Mouse (Mus musculus) kidney, embryonic 15.5 days (tissue): ENCODE data around the gene Hoxd10. TPM values are rescaled to one million over a fixed set of nuclear protein-coding genes. Genes with fewer than 3 reads are reported as not detected.
A peak's percentile ranks its signal among the peaks of the same experiment; 100 is the strongest.

ENCODE experiments used
- ATAC-seq: fragments of 200-750 bp; cut with Nextera tagmentation; replicated peaks from 2 replicates; pipeline ENCODE4 v1.8.0; 2017; ENCODE audit warnings: moderate TSS enrichment; ENCODE audit not compliant: low FRiP score
- H3K27ac ChIP-seq: fragments of 300-500 bp; sonication (generic); 2 replicates; pipeline ENCODE4 v1.5.1; 2015; ENCODE audit warnings: mild to moderate bottlenecking, inconsistent platforms
- H3K27me3 ChIP-seq: fragments of 300-500 bp; sonication (generic); 2 replicates; pipeline ENCODE4 v1.6.1; 2015; ENCODE audit warnings: inconsistent platforms
- H3K36me3 ChIP-seq: fragments of 300-500 bp; sonication (generic); 2 replicates; pipeline ENCODE4 v1.6.1; 2015; ENCODE audit warnings: inconsistent platforms
- H3K4me1 ChIP-seq: fragments of 300-500 bp; sonication (generic); 2 replicates; pipeline ENCODE4 v1.6.1; 2015; ENCODE audit warnings: inconsistent platforms
- H3K4me2 ChIP-seq: fragments of 300-500 bp; sonication (generic); 2 replicates; pipeline ENCODE4 v1.6.1; 2015; ENCODE audit warnings: moderate library complexity, mild to moderate bottlenecking, inconsistent platforms
- H3K4me3 ChIP-seq: fragments of 300-500 bp; sonication (generic); replicated peaks from 2 replicates; pipeline ENCODE4 v1.5.1; 2015; ENCODE audit warnings: mild to moderate bottlenecking, inconsistent platforms
- H3K9ac ChIP-seq: fragments of 300-500 bp; sonication (generic); 2 replicates; pipeline ENCODE4 v1.6.1; 2015; ENCODE audit warnings: mild to moderate bottlenecking, inconsistent platforms
- H3K9me3 ChIP-seq: fragments of 300-500 bp; sonication (generic); replicated peaks from 2 replicates; pipeline ENCODE4 v1.6.1; 2016; ENCODE audit warnings: inconsistent platforms
- WGBS: fragments of 180-500 bp; shearing (Covaris S2); methylation state at CpG from one replicate; pipeline ENCODE4 v1.1.7; 2015; ENCODE audit warnings: mixed read lengths; 5-methylcytosine and 5-hydroxymethylcytosine counted together
- polyA plus RNA-seq: library from polyadenylated mRNA; unstranded; fragments of >200 nt; fragmentation: Nextera tagmentation; extraction: Ambion mirVana; gene quantifications from 2 replicates; pipeline ENCODE4 v1.2.1, GENCODE M21; 2015

The Hoxd10 gene
- polyA plus RNA-seq, 1 experiment from 2014 or later = 33.6 TPM

DNA sequence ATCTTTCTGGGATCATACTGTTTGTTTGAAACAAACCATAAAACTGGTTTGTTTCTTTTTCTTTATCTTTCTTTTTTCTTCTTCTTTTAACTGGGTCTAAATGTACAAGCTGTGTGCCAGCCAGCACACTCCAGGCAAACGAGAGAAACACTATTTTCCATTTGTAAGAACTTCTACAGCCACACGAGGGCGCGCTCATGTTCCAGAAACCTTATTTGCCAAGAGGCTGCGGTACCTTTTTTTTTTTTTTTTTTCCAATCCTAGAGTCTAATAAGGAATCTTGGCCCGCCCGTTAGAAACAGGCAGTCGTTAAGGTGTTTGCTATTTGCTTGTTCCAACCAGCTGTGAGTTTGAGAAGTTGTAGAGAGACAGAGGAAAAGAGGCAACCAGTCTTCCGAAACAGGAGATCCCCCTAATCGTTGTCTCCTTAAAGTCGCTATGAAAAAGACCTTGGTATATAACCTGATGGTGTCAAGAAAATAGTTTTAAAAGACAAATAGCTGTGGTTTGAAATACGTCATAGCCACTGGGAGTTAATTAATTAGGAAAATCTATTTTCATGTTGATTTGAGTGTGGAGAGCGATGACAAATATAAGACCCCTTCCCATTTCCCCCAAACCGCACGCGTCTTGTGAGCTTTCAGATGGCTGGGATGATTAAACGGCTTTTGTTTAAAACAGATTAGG, 5.3 kb upstream of the Hoxd10 start:
- Histone ChIP-seq H3K36me3 (no peaks in the 10 kb centered on the region), H3K27ac (peak overlapping the region; percentile 86), H3K4me3 (peak overlapping the region; percentile 55), H3K4me2 (peak overlapping the region; percentile 80), H3K27me3 (peaks cover 32% of the 10 kb centered on the region), H3K4me1 (peaks cover 34% of the 10 kb centered on the region), H3K9ac (peak overlapping the region; percentile 73), H3K9me3 (no peaks in the 10 kb centered on the region)
- no peak for ATAC-seq
- 2% methylated on average over 17 of the region's 17 CpGs for WGBS

DNA sequence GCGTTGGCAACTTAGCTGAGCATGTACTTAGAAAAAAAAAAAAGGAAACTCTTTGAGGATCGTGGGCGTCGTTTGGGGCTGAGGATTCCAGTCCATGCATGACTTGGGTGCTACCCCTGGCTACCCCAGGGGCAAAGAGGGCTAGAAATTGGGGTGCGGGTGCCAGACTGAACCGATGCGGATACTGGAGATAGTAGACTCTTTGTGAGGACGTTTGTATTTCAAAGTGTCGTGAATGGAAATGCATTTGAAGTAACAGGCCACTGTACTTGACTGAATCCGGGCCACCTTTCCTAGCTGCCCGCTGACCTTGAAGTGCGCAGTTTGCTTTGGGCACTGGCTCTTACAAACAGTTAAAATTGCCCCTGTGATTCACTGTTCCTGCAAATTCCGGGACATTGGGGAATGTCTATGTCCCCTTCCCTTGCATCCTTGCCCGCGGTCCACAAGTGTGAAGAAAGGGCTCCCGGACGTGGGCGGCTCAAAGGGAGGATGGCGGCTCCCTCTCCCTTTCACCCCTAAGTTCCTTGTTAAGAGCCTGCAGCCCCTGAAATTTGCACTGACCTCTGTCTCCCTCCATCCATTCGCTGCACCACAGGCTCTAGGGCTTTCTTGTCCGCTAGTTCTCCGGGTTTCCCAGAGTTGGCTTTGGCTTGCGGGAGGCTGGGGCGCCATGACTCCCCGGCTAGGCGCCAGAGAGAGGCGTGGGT, 4.6 kb upstream of the Hoxd10 start:
- Histone ChIP-seq H3K36me3 (no peaks in the 10 kb centered on the region), H3K4me3 (peak overlapping the region; percentile 55), H3K9me3 (no peaks in the 10 kb centered on the region), H3K4me2 (peak overlapping the region; percentile 80), H3K27ac (peak overlapping the region; percentile 86), H3K4me1 (peaks cover 31% of the 10 kb centered on the region), H3K9ac (peak overlapping the region; percentile 73), H3K27me3 (peaks cover 25% of the 10 kb centered on the region)
- WGBS = 1% methylated on average over 27 of the region's 27 CpGs
- no peak for ATAC-seq

GRCm38 (mm10) chr2:74687698-74688555, 3.8 kb upstream of the Hoxd10 start:
- H3K27ac ChIP-seq = peak overlapping the region; percentile 86
- no peak for ATAC-seq
- WGBS = 2% methylated on average over 31 of the region's 31 CpGs

GRCm38 (mm10) chr2:74688795-74689573, 2.7 kb upstream of the Hoxd10 start:
- no peaks in the 10 kb centered on the region for H3K9me3 ChIP-seq
- 6% methylated on average over 12 of the region's 12 CpGs for WGBS
- ATAC-seq = no peak
- H3K36me3 ChIP-seq = no peaks in the 10 kb centered on the region
- peaks cover 26% of the 10 kb centered on the region for H3K27me3 ChIP-seq
- H3K9ac ChIP-seq = peak overlapping the region; percentile 73
- H3K4me1 ChIP-seq = peaks cover 31% of the 10 kb centered on the region
- H3K27ac ChIP-seq = peak overlapping the region; percentile 86
- H3K4me3 ChIP-seq = peak overlapping the region; percentile 55
- peak overlapping the region; percentile 80 for H3K4me2 ChIP-seq

More at GRCm38 (mm10) chr2:74687698-74688555, 3.8 kb upstream of the Hoxd10 start:
- H3K4me2 ChIP-seq = peak overlapping the region; percentile 80
- peaks cover 26% of the 10 kb centered on the region for H3K27me3 ChIP-seq
- H3K4me3 ChIP-seq = peak overlapping the region; percentile 55
- no peaks in the 10 kb centered on the region for H3K36me3 ChIP-seq
- peak overlapping the region; percentile 73 for H3K9ac ChIP-seq
- no peaks in the 10 kb centered on the region for H3K9me3 ChIP-seq
- peaks cover 31% of the 10 kb centered on the region for H3K4me1 ChIP-seq

DNA sequence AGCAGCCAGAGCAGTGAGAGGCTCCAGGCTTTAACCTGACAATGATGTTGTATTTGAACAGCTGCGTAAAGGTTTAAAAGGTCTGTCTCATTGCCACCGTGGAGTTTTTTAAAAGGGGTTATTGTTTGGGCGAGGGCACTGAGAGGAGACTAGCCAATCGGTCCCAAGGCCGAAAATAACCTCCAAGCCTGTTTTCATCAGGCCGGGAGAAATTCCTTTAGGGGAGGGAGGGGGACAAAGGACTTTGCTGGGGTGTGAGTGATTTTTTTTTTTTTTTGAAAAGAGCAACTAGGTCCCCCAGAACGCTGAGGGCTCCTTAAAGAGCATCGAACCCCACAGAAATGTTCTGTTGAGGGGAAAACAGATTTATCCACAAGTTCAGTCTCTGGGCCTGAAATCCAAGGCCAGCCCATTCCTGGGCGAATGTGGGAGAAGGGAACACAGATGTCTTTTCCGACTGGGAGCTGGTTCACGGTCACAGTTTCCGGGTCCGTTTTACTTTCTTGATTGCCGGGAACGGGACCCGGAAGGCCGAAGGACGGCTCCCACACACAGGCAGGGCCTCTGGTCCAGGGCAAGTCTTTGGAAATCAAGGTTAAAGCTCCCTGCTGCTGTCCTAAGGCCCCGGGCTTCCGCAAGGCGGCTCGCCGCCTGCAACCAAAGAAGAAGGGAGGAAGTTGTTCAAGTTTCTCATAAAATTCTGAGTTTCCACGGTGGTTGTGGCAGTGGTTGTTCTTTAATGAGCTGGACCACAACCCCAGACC, 2.0 kb upstream of the Hoxd10 start:
- Histone ChIP-seq H3K27ac (peak overlapping the region; percentile 86), H3K27me3 (peaks cover 23% of the 10 kb centered on the region), H3K4me1 (peaks cover 34% of the 10 kb centered on the region), H3K4me3 (peak overlapping the region; percentile 55), H3K4me2 (peak overlapping the region; percentile 80), H3K36me3 (no peaks in the 10 kb centered on the region), H3K9me3 (no peaks in the 10 kb centered on the region), H3K9ac (peak overlapping the region; percentile 73)
- ATAC-seq = no peak
- 2% methylated on average over 24 of the region's 24 CpGs for WGBS

DNA sequence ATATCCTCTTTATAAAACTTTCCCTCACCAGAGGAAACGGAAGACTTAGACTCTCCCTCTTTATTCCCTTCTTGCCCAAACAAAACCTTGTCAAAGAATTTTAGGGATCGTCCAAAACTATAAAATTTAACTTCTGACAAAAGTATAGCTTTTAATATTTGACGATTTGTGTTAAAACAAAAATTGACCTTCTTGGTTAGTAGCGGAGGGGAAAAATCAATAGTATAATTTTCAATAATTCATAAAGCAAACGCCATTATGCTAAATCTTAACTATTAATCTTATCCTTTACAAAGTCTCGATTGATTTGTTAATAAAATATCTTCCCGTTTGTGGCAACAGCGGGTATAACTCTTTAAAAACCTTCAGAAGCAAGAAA, 1.4 kb upstream of the Hoxd10 start:
- H3K4me1 ChIP-seq = peaks cover 39% of the 10 kb centered on the region
- peak overlapping the region; percentile 74 for H3K9ac ChIP-seq
- H3K27ac ChIP-seq = peak overlapping the region; percentile 86
- H3K4me2 ChIP-seq = peak overlapping the region; percentile 80
- H3K27me3 ChIP-seq = peaks cover 22% of the 10 kb centered on the region
- H3K4me3 ChIP-seq = peak overlapping the region; percentile 70
- no peak for ATAC-seq
- 5% methylated on average over 8 of the region's 8 CpGs for WGBS
- no peaks in the 10 kb centered on the region for H3K9me3 ChIP-seq
- H3K36me3 ChIP-seq = no peaks in the 10 kb centered on the region

DNA sequence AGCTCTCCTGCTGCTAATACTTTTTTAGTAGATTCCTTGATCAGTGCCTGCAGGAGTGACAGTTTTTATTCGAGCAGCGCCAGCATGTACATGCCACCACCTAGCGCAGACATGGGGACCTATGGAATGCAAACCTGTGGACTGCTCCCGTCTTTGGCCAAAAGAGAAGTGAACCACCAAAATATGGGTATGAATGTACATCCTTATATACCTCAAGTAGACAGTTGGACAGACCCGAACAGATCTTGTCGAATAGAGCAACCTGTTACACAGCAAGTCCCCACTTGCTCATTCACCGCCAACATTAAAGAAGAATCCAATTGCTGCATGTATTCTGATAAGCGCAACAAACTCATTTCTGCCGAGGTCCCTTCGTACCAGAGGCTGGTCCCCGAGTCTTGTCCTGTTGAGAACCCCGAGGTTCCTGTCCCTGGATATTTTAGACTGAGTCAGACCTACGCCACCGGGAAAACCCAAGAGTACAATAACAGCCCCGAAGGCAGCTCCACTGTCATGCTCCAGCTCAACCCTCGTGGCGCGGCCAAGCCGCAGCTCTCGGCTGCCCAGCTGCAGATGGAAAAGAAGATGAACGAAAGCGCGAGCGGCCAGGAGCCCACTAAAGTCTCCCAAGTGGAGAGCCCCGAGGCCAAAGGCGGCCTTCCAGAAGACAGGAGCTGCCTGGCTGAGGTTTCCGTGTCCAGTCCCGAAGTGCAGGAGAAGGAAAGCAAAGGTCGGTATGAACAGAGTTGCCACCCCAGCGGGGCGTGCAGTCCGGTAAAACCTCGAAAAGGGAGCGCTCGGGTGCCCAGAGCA, 477 bp downstream of the Hoxd10 start:
- Histone ChIP-seq H3K4me1 (peaks cover 57% of the 10 kb centered on the region), H3K4me3 (peak overlapping the region; percentile 70), H3K36me3 (no peaks in the 10 kb centered on the region), H3K9me3 (no peaks in the 10 kb centered on the region), H3K27ac (peak overlapping the region; percentile 95), H3K27me3 (peaks cover 20% of the 10 kb centered on the region; the same call in 1 of the 2 replicates), H3K4me2 (peak overlapping the region; percentile 80), H3K9ac (peak overlapping the region; percentile 74)
- peak; percentile 16; the same call in 1 of the 2 replicates for ATAC-seq
- WGBS = 2% methylated on average over 35 of the region's 35 CpGs

DNA sequence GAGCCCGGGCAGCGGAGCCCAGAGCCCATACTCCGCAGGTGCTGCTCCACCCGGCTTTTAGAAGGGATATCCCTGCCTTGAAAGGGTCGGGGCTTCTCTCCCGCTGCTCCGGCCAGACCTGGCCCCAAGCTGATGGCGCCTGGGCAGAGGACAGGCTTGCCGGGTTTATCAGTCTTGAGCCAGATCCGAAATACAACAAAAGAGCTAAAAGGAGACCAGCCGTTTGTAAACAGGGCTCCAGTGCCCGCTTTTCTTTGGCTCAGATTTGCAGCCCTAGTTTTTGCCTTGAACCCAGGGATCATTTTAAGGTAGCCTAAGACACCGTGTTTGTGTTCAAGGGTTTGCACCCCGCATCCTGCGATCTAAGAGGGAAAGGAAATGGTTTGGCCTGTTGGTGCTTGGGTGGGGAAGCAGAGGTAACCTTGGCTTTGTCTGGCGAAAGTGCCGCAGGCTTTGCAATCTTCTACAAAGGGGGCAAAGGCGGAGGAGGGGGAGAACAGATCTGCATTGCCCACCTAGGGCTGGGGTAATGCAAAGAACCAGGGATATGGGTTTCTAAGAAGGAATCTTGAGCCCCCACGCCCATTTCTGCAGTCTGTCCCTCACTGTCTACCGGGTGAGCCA, 1.2 kb downstream of the Hoxd10 start:
- Histone ChIP-seq H3K4me1 (peaks cover 54% of the 10 kb centered on the region), H3K27ac (peak overlapping the region; percentile 95), H3K4me3 (peak overlapping the region; percentile 70), H3K9me3 (no peaks in the 10 kb centered on the region), H3K4me2 (peak overlapping the region; percentile 80), H3K27me3 (peaks cover 16% of the 10 kb centered on the region; the same call in 1 of the 2 replicates), H3K36me3 (no peaks in the 10 kb centered on the region), H3K9ac (peak overlapping the region; percentile 74)
- ATAC-seq = no peak
- WGBS = 4% methylated on average over 20 of the region's 20 CpGs

DNA sequence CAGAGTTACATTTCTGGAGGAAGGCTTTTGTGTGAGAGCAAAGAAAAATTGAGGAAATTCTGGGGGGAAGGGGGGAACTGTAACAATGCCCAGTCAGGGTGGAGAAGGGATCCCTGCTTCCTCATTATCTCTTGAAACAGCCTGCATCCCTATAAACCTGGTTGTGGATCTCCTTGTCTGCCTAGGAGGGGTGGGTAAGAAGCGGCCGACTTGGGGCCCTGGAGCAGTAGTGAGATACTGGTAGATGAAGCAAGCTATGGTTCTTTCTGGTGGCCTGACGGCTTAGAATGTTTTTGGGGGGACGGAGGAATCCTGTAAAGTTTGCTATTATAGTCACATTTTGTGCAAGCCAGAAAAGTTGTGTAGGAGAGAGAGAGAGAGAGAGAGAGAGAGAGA, 1.7 kb downstream of the Hoxd10 start:
- H3K36me3 ChIP-seq = no peaks in the 10 kb centered on the region
- H3K27me3 ChIP-seq = peaks cover 14% of the 10 kb centered on the region; the same call in 1 of the 2 replicates
- peak overlapping the region; percentile 74 for H3K9ac ChIP-seq
- 16% methylated on average over 4 of the region's 4 CpGs for WGBS
- H3K4me2 ChIP-seq = peak overlapping the region; percentile 80
- H3K4me3 ChIP-seq = peak overlapping the region; percentile 70
- peaks cover 56% of the 10 kb centered on the region for H3K4me1 ChIP-seq
- no peak for ATAC-seq
- H3K27ac ChIP-seq = peak overlapping the region; percentile 95
- H3K9me3 ChIP-seq = no peaks in the 10 kb centered on the region

- ATAC-seq = no peak
- Histone ChIP-seq H3K9me3 (no peaks in the 10 kb centered on the region), H3K4me1 (peaks cover 58% of the 10 kb centered on the region), H3K36me3 (no peaks in the 10 kb centered on the region), H3K4me3 (peak overlapping the region; percentile 70), H3K27me3 (peaks cover 14% of the 10 kb centered on the region; the same call in 1 of the 2 replicates), H3K27ac (peak overlapping the region; percentile 95), H3K4me2 (peak overlapping the region; percentile 80), H3K9ac (peak overlapping the region; percentile 74)
- 8% methylated on average over 16 of the region's 16 CpGs for WGBS
These were observed 2.3 kb downstream of the Hoxd10 start for GRCm38 (mm10) chr2:74694066-74694465.
